Mouse (Mus musculus) embryonic facial prominence, embryonic 11.5 days (tissue): ENCODE data around the gene Hba-a1. TPM values are rescaled to one million over a fixed set of nuclear protein-coding genes. Genes with fewer than 3 reads are reported as not detected.

Experiments used
- ATAC-seq: fragments of 200-750 bp; cut with Nextera tagmentation; replicated peaks from 2 replicates; pipeline ENCODE4 v1.8.0; 2017; ENCODE audit warnings: low read depth; ENCODE audit not compliant: insufficient number of reproducible peaks, low FRiP score, low TSS enrichment
- DNase-seq: peaks from one replicate; pipeline ENCODE4 v3.0.0-alpha.2; 2015; ENCODE audit warnings: low spot score
- H3K27ac ChIP-seq: fragments of 300-500 bp; sonication (generic); replicated peaks from 2 replicates; pipeline ENCODE4 v1.5.1; 2014; ENCODE audit warnings: mild to moderate bottlenecking, low read depth, low read length, control low read depth
- H3K27me3 ChIP-seq: fragments of 300-500 bp; sonication (generic); 2 replicates; pipeline ENCODE4 v1.6.1; 2014; ENCODE audit warnings: mild to moderate bottlenecking, low read length, moderate library complexity, mixed read lengths; ENCODE audit not compliant: control insufficient read depth, insufficient read depth
- H3K36me3 ChIP-seq: fragments of 300-500 bp; sonication (generic); replicated peaks from 2 replicates; pipeline ENCODE4 v1.6.1; 2014; ENCODE audit warnings: low read depth, mild to moderate bottlenecking, low read length, moderate library complexity, mixed read lengths; ENCODE audit not compliant: control insufficient read depth, insufficient read depth
- H3K4me1 ChIP-seq: fragments of 300-500 bp; sonication (generic); 2 replicates; pipeline ENCODE4 v1.6.1; 2014; ENCODE audit warnings: low read length, mixed read lengths; ENCODE audit not compliant: control insufficient read depth, insufficient read depth
- H3K4me2 ChIP-seq: fragments of 300-500 bp; sonication (generic); 2 replicates; pipeline ENCODE4 v1.6.1; 2014; ENCODE audit warnings: low read depth, mild to moderate bottlenecking, control low read depth, low read length, moderate library complexity
- H3K4me3 ChIP-seq: fragments of 300-500 bp; sonication (generic); 2 replicates; pipeline ENCODE4 v1.5.1; 2014; ENCODE audit warnings: low read depth, low read length, control low read depth
- H3K9ac ChIP-seq: fragments of 300-500 bp; sonication (generic); replicated peaks from 2 replicates; pipeline ENCODE4 v1.6.1; 2014; ENCODE audit warnings: mild to moderate bottlenecking, control low read depth, low read length
- H3K9me3 ChIP-seq: fragments of 300-500 bp; sonication (generic); replicated peaks from 2 replicates; pipeline ENCODE4 v1.6.1; 2016; ENCODE audit warnings: mild to moderate bottlenecking, low read length, inconsistent platforms, mixed read lengths; ENCODE audit not compliant: control insufficient read depth
- WGBS: fragments of 180-500 bp; shearing (Covaris S2); extraction: QIAGEN DNeasy Blood & Tissue Kit; methylation state at CpG from one replicate; pipeline ENCODE4 v1.1.7; 2014; 5-methylcytosine and 5-hydroxymethylcytosine counted together
- polyA plus RNA-seq: library from polyadenylated mRNA; unstranded; fragments of >200 nt; fragmentation: Nextera tagmentation; extraction: Ambion mirVana; gene quantifications from 2 replicates; pipeline ENCODE4 v1.2.1, GENCODE M21; 2014

The Hba-a1 gene
- polyA plus RNA-seq, 1 experiment from 2014 or later: 2,270 TPM

GRCm38 (mm10) chr11:32320507-32321195, 37.3 kb downstream of the Hba-a1 start:
- H3K36me3 ChIP-seq: no peaks in the 10 kb centered on the region
- H3K4me3 ChIP-seq: no peak overlapping the region
- H3K9me3 ChIP-seq: no peaks in the 10 kb centered on the region
- H3K27me3 ChIP-seq: no peaks in the 10 kb centered on the region
- WGBS: 64% methylated on average over 11 of the region's 11 CpGs
- H3K4me1 ChIP-seq: no peaks in the 10 kb centered on the region
- no peak for ATAC-seq
- no peak for DNase-seq
- H3K27ac ChIP-seq: no peak overlapping the region
- no peak overlapping the region for H3K4me2 ChIP-seq
- no peak overlapping the region for H3K9ac ChIP-seq

DNA sequence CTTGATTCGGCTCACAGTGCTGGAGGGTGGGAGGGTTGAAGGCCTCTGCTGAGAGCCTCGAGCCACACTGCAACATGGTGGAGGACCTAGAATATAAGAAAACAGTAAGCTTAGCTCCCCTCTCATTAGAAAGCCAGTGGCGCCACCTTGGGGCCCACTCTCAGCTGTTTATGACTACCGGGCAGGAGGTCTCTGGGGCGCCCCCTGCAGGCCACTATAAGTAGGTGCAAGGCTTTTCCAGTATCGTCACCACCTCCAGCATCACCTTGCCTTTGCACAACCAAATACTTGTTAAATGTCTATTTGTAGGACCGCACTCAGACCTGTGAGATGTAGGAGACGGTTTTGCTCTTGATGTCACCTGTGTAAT, 37.9 kb downstream of the Hba-a1 start:
- H3K27me3 ChIP-seq: no peaks in the 10 kb centered on the region
- no peaks in the 10 kb centered on the region for H3K9me3 ChIP-seq
- no peak overlapping the region for H3K27ac ChIP-seq
- H3K4me1 ChIP-seq: no peaks in the 10 kb centered on the region
- no peak overlapping the region for H3K4me3 ChIP-seq
- H3K4me2 ChIP-seq: no peak overlapping the region
- H3K9ac ChIP-seq: no peak overlapping the region
- no peaks in the 10 kb centered on the region for H3K36me3 ChIP-seq
- no peak for ATAC-seq
- WGBS: 32% methylated on average over 8 of the region's 8 CpGs
- DNase-seq: peak; percentile 66

- 10% methylated on average over 15 of the region's 15 CpGs for WGBS
- Histone ChIP-seq H3K4me2 (no peak overlapping the region), H3K9me3 (no peaks in the 10 kb centered on the region), H3K36me3 (no peaks in the 10 kb centered on the region), H3K9ac (no peak overlapping the region), H3K4me3 (no peak overlapping the region), H3K27ac (no peak overlapping the region), H3K4me1 (no peaks in the 10 kb centered on the region), H3K27me3 (no peaks in the 10 kb centered on the region)
- ATAC-seq (peak; percentile 95), DNase-seq (peak; percentile 93)
These were observed 41.3 kb downstream of the Hba-a1 start for GRCm38 (mm10) chr11:32324609-32325008.

DNA sequence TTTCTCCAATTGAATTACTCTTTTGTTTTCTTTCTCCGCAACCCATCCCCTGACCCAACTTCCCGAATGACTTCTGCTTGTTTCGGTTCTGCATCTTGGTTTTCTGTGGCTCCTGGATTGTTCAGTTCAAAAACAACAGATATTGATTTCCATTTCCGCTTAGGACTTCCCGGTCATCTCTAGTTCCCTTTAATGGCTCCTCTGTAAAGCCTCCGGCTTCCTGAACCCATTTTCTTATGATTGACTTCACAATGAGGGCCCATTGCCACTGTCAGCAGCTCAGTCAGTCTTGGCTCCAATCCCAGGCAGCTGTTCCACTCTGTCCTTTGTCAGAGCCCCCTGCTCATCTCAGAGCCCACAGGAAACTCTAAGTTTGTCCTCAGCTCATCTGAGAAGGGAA, 47.8 kb downstream of the Hba-a1 start:
- Histone ChIP-seq H3K4me2 (no peak overlapping the region), H3K27me3 (no peaks in the 10 kb centered on the region), H3K4me3 (no peak overlapping the region), H3K9ac (no peak overlapping the region), H3K4me1 (no peaks in the 10 kb centered on the region), H3K36me3 (no peaks in the 10 kb centered on the region), H3K9me3 (no peaks in the 10 kb centered on the region), H3K27ac (no peak overlapping the region)
- DNase-seq (no peak), ATAC-seq (no peak)
- 51% methylated on average over 6 of the region's 6 CpGs for WGBS

DNA sequence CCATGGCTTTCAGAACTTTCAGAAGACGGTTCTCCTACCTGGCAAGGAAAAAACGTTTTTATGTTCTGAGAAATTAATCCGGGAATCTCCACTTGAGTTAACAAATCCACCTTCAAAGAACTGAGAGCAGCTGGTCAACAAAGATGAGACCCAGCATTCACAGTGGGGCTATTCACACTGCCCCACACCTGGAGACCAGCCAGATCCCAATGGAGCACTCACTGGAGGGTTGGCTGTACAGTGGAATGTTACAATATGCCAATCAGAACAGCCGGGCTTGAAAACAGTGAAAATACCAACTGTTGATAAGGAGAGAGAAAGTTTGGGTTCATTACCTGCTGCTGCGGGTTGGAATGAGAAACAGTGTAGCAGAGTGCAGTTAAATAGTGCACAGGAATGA, 48.5 kb downstream of the Hba-a1 start:
- no peaks in the 10 kb centered on the region for H3K9me3 ChIP-seq
- no peaks in the 10 kb centered on the region for H3K4me1 ChIP-seq
- H3K27ac ChIP-seq: no peak overlapping the region
- H3K27me3 ChIP-seq: no peaks in the 10 kb centered on the region
- ATAC-seq (no peak), DNase-seq (no peak)
- H3K9ac ChIP-seq: no peak overlapping the region
- no peaks in the 10 kb centered on the region for H3K36me3 ChIP-seq
- WGBS: 69% methylated on average over 5 of the region's 5 CpGs
- H3K4me2 ChIP-seq: no peak overlapping the region
- H3K4me3 ChIP-seq: no peak overlapping the region

DNA sequence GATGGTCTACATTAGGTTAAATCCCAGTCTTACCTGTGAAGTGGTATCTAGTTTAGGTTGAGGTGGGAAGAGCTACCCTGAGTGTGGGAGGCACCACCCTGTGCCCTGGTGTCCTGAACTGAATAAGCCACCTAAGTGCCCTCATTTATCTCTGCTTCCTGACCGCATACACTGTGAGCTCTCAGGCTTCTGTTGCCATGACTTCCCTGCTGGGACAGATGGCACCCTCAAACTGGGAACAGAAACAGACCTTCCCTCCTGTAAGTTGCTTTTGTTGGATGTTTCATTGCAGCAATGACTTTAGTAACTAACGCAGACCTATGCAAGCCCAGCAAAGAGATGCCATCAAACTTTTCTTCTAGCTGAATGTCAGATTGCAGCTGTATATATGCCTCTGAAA, 49.9 kb downstream of the Hba-a1 start:
- H3K27ac ChIP-seq: no peak overlapping the region
- H3K9ac ChIP-seq: no peak overlapping the region
- H3K4me2 ChIP-seq: no peak overlapping the region
- H3K27me3 ChIP-seq: no peaks in the 10 kb centered on the region
- H3K9me3 ChIP-seq: no peaks in the 10 kb centered on the region
- H3K4me3 ChIP-seq: no peak overlapping the region
- DNase-seq: no peak
- H3K4me1 ChIP-seq: no peaks in the 10 kb centered on the region
- 83% methylated on average over 2 of the region's 2 CpGs for WGBS
- ATAC-seq: no peak
- H3K36me3 ChIP-seq: no peaks in the 10 kb centered on the region

Other genes starting within 250 kb of the Hba-a1 start
- gene Il9r, start 83.2 kb upstream of the Hba-a1 start, polyA plus RNA-seq: 0.08 TPM in 1 of 2 replicates, not detected in the other
- gene Snrnp25, start 78.1 kb upstream of the Hba-a1 start, polyA plus RNA-seq: 91.8 and 94.6 TPM in 2 replicates
- 21.6 and 24.0 TPM in 2 replicates for gene Rhbdf1, start 61.2 kb upstream of the Hba-a1 start, polyA plus RNA-seq
- 29.6 and 30.9 TPM in 2 replicates for gene Mpg, start 57.0 kb upstream of the Hba-a1 start, polyA plus RNA-seq
- gene Nprl3, start 15.8 kb upstream of the Hba-a1 start, polyA plus RNA-seq: 23.4 and 28.7 TPM in 2 replicates
- 2,193 and 2,570 TPM in 2 replicates for gene Hba-x, start 7.1 kb upstream of the Hba-a1 start, polyA plus RNA-seq
- gene Hbq1b, start 3.5 kb downstream of the Hba-a1 start, polyA plus RNA-seq: 6.3 and 6.8 TPM in 2 replicates
- 4,574 and 5,165 TPM in 2 replicates for gene Hba-a2, start 13.0 kb downstream of the Hba-a1 start, polyA plus RNA-seq
- 0.50 TPM in 1 of 2 replicates, not detected in the other for gene Hbq1a, start 16.6 kb downstream of the Hba-a1 start, polyA plus RNA-seq
- 17.2 and 18.0 TPM in 2 replicates for gene Sh3pxd2b, start 64.3 kb downstream of the Hba-a1 start, polyA plus RNA-seq
- gene Ubtd2, start 171.9 kb downstream of the Hba-a1 start, polyA plus RNA-seq: 99.8 and 104 TPM in 2 replicates
- 0.65 TPM in 1 of 2 replicates, not detected in the other for gene Efcab9, start 248.6 kb downstream of the Hba-a1 start, polyA plus RNA-seq
- gene Stk10, start 249.8 kb downstream of the Hba-a1 start, polyA plus RNA-seq: 1.4 and 1.7 TPM in 2 replicates